Mouse (Mus musculus) midbrain, embryonic 14.5 days (tissue): Measurements from ENCODE around the gene Aox2. TPM values are rescaled to one million over a fixed set of nuclear protein-coding genes. Genes with fewer than 3 reads are reported as not detected.

ENCODE experiments used
- ATAC-seq: fragments of 200-750 bp; cut with Nextera tagmentation; 2 replicates; pipeline ENCODE4 v1.8.0; 2017; ENCODE audit warnings: moderate number of reproducible peaks, moderate library complexity; ENCODE audit not compliant: low FRiP score, low TSS enrichment
- DNase-seq: peaks from one replicate; pipeline ENCODE4 v3.0.0-alpha.2; 2015
- H3K27ac ChIP-seq: fragments of 300-500 bp; sonication (generic); replicated peaks from 2 replicates; pipeline ENCODE4 v1.5.1; 2014; ENCODE audit warnings: mild to moderate bottlenecking, low read depth, low read length, moderate library complexity
- H3K27me3 ChIP-seq: fragments of 300-500 bp; sonication (generic); 2 replicates; pipeline ENCODE4 v1.6.1; 2014; ENCODE audit warnings: low read length, control low read depth, mixed read lengths; ENCODE audit not compliant: control insufficient read depth, insufficient read depth
- H3K36me3 ChIP-seq: fragments of 300-500 bp; sonication (generic); 2 replicates; pipeline ENCODE4 v1.6.1; 2014; ENCODE audit warnings: low read length, control low read depth; ENCODE audit not compliant: control insufficient read depth, insufficient read depth
- H3K4me1 ChIP-seq: fragments of 300-500 bp; sonication (generic); 2 replicates; pipeline ENCODE4 v1.6.1; 2014; ENCODE audit warnings: mild to moderate bottlenecking, antibody characterized with exemption, low read length, control low read depth; ENCODE audit not compliant: control insufficient read depth, insufficient read depth
- H3K4me2 ChIP-seq: fragments of 300-500 bp; sonication (generic); 2 replicates; pipeline ENCODE4 v1.6.1; 2014; ENCODE audit warnings: mild to moderate bottlenecking, low read length, moderate library complexity
- H3K4me3 ChIP-seq: fragments of 300-500 bp; sonication (generic); replicated peaks from 2 replicates; pipeline ENCODE4 v1.5.1; 2014; ENCODE audit warnings: low read depth, low read length
- H3K9ac ChIP-seq: fragments of 300-500 bp; sonication (generic); replicated peaks from 2 replicates; pipeline ENCODE4 v1.6.1; 2014; ENCODE audit warnings: mild to moderate bottlenecking, low read length, moderate library complexity
- H3K9me3 ChIP-seq: fragments of 300-500 bp; sonication (generic); 2 replicates; pipeline ENCODE4 v1.6.1; 2016; ENCODE audit warnings: low read length, control low read depth, mixed read lengths; ENCODE audit not compliant: control insufficient read depth
- WGBS: fragments of 180-500 bp; shearing (Covaris S2); extraction: QIAGEN DNeasy Blood & Tissue Kit; methylation state at CpG from one replicate; pipeline ENCODE4 v1.1.7; 2014; 5-methylcytosine and 5-hydroxymethylcytosine counted together
- polyA plus RNA-seq: library from polyadenylated mRNA; unstranded; fragments of >200 nt; fragmentation: Nextera tagmentation; extraction: Ambion mirVana; gene quantifications from 2 replicates; pipeline ENCODE4 v1.2.1, GENCODE M21; 2014

Gene Aox2
- polyA plus RNA-seq, 1 experiment from 2014 or later: 0.04 TPM

GRCm38 (mm10) chr1:58344570-58344969, 66.4 kb downstream of the Aox2 start:
- H3K27ac ChIP-seq: no peak overlapping the region
- 91% methylated on average over 5 of the region's 5 CpGs for WGBS
- no peaks in the 10 kb centered on the region for H3K36me3 ChIP-seq
- H3K9ac ChIP-seq: no peak overlapping the region
- no peak overlapping the region for H3K4me3 ChIP-seq
- H3K9me3 ChIP-seq: no peaks in the 10 kb centered on the region
- no peaks in the 10 kb centered on the region for H3K27me3 ChIP-seq
- ATAC-seq (no peak), DNase-seq (no peak)
- H3K4me1 ChIP-seq: no peaks in the 10 kb centered on the region
- no peak overlapping the region for H3K4me2 ChIP-seq

GRCm38 (mm10) chr1:58346159-58346558, 68.0 kb downstream of the Aox2 start:
- Histone ChIP-seq H3K36me3 (no peaks in the 10 kb centered on the region), H3K9ac (no peak overlapping the region), H3K4me1 (no peaks in the 10 kb centered on the region), H3K4me2 (no peak overlapping the region), H3K9me3 (no peaks in the 10 kb centered on the region), H3K27ac (no peak overlapping the region), H3K27me3 (no peaks in the 10 kb centered on the region), H3K4me3 (no peak overlapping the region)
- no peak for DNase-seq
- 94% methylated on average over 14 of the region's 14 CpGs for WGBS
- no peak for ATAC-seq

GRCm38 (mm10) chr1:58348712-58349111, 70.6 kb downstream of the Aox2 start:
- H3K9ac ChIP-seq: no peak overlapping the region
- ATAC-seq (no peak), DNase-seq (no peak)
- H3K4me3 ChIP-seq: no peak overlapping the region
- no peak overlapping the region for H3K4me2 ChIP-seq
- H3K27ac ChIP-seq: no peak overlapping the region
- H3K4me1 ChIP-seq: no peaks in the 10 kb centered on the region
- H3K36me3 ChIP-seq: no peaks in the 10 kb centered on the region
- H3K27me3 ChIP-seq: no peaks in the 10 kb centered on the region
- no peaks in the 10 kb centered on the region for H3K9me3 ChIP-seq
- WGBS: 81% methylated on average over 6 of the region's 6 CpGs

DNA sequence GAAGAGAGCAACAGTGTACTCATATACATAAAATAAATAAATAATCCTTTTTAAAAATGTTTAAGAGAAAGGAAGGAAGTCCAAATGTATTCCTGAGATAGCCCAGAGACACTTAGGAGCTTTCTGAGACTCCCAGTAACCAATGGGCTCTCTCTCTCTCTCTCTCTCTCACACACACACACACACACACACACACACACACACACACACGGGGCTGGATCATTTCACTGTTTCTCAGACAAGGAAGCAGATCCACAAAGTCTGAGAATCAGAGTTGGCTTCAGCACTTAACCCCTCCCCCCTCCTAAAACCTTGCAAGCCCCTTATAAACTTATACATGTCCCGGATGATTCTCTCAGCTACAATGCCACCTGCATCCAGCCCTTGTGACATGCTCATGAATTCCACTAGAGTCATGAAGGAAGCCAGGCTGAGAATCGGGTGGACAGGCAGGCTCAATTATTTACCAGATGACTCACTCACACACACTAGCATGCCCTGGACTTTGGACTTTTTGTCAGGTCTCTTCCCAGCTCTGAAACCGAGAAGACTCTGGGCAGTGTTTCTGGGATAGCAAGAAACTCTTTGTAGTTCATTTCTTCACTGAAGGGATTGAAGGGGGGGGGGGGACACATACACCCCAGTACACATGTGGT, 75.2 kb downstream of the Aox2 start:
- ATAC-seq (no peak), DNase-seq (no peak)
- no peaks in the 10 kb centered on the region for H3K36me3 ChIP-seq
- no peak overlapping the region for H3K4me3 ChIP-seq
- WGBS: 75% methylated on average over 4 of the region's 4 CpGs
- H3K27me3 ChIP-seq: no peaks in the 10 kb centered on the region
- H3K9ac ChIP-seq: no peak overlapping the region
- H3K27ac ChIP-seq: no peak overlapping the region
- no peaks in the 10 kb centered on the region for H3K9me3 ChIP-seq
- no peaks in the 10 kb centered on the region for H3K4me1 ChIP-seq
- no peak overlapping the region for H3K4me2 ChIP-seq

- Histone ChIP-seq H3K27me3 (no peaks in the 10 kb centered on the region), H3K9me3 (no peaks in the 10 kb centered on the region), H3K4me1 (no peaks in the 10 kb centered on the region), H3K4me2 (no peak overlapping the region), H3K36me3 (no peaks in the 10 kb centered on the region), H3K27ac (no peak overlapping the region), H3K4me3 (no peak overlapping the region), H3K9ac (no peak overlapping the region)
- ATAC-seq (no peak), DNase-seq (no peak)
- WGBS: 88% methylated on average over 19 of the region's 19 CpGs
Measured at GRCm38 (mm10) chr1:58358958-58359901, 81.1 kb downstream of the Aox2 start.

- no peaks in the 10 kb centered on the region for H3K4me1 ChIP-seq
- no peak overlapping the region for H3K4me2 ChIP-seq
- no peak overlapping the region for H3K27ac ChIP-seq
- no peak for DNase-seq
- no peaks in the 10 kb centered on the region for H3K9me3 ChIP-seq
- no peak overlapping the region for H3K9ac ChIP-seq
- no peaks in the 10 kb centered on the region for H3K36me3 ChIP-seq
- no peak overlapping the region for H3K4me3 ChIP-seq
- H3K27me3 ChIP-seq: no peaks in the 10 kb centered on the region
- ATAC-seq: no peak
- WGBS: 55% methylated on average over 4 of the region's 4 CpGs
Measured at GRCm38 (mm10) chr1:58362296-58362695, 84.2 kb downstream of the Aox2 start.

- no peak overlapping the region for H3K4me3 ChIP-seq
- H3K9ac ChIP-seq: no peak overlapping the region
- H3K4me2 ChIP-seq: no peak overlapping the region
- no peaks in the 10 kb centered on the region for H3K9me3 ChIP-seq
- no peaks in the 10 kb centered on the region for H3K36me3 ChIP-seq
- no peaks in the 10 kb centered on the region for H3K4me1 ChIP-seq
- DNase-seq (no peak), ATAC-seq (no peak)
- no peak overlapping the region for H3K27ac ChIP-seq
- H3K27me3 ChIP-seq: no peaks in the 10 kb centered on the region
- WGBS: 81% methylated on average over 12 of the region's 12 CpGs
Measured at GRCm38 (mm10) chr1:58364551-58364950, 86.4 kb downstream of the Aox2 start.

DNA sequence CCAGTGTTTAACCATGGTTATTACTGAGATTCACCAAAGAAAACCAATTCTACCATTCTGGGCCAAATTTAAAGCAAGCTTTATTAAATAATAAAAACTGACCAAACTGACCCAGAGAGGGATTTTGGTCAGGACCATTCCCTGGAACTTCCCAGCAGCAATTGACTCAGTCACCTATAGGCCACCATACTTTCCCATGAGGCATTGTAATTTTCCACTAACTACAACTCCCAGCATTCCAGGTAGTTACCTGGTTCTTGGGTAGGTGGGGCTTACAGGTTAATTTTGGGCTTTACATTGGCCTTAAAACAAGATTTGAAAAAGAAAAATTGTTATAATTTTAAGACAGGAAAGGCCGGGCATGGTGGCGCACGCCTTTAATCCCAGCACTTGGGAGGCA, 87.7 kb downstream of the Aox2 start:
- DNase-seq: no peak
- Histone ChIP-seq H3K4me2 (no peak overlapping the region), H3K4me1 (no peaks in the 10 kb centered on the region), H3K36me3 (no peaks in the 10 kb centered on the region), H3K9ac (no peak overlapping the region), H3K27me3 (no peaks in the 10 kb centered on the region), H3K4me3 (no peak overlapping the region), H3K9me3 (no peaks in the 10 kb centered on the region), H3K27ac (no peak overlapping the region)
- WGBS: 93% methylated on average over 3 of the region's 3 CpGs
- ATAC-seq: no peak
